Mouse (Mus musculus) midbrain, embryonic 16.5 days (tissue): Measurements from ENCODE around the gene Arl14. TPM values are rescaled to one million over a fixed set of nuclear protein-coding genes. Genes with fewer than 3 reads are reported as not detected.

Experiments used
- ATAC-seq: fragments of 200-750 bp; cut with Nextera tagmentation; 2 replicates; pipeline ENCODE4 v1.8.0; 2017; ENCODE audit warnings: moderate TSS enrichment
- H3K27ac ChIP-seq: fragments of 300-500 bp; sonication (generic); 2 replicates; pipeline ENCODE4 v1.5.1; 2014; ENCODE audit warnings: mild to moderate bottlenecking, low read length, mixed read lengths
- H3K27me3 ChIP-seq: fragments of 300-500 bp; sonication (generic); 2 replicates; pipeline ENCODE4 v1.6.1; 2014; ENCODE audit warnings: low read depth, low read length, mixed read lengths; ENCODE audit not compliant: control insufficient read depth, insufficient read depth
- H3K36me3 ChIP-seq: fragments of 300-500 bp; sonication (generic); 2 replicates; pipeline ENCODE4 v1.6.1; 2014; ENCODE audit warnings: mild to moderate bottlenecking, low read length, moderate library complexity, mixed read lengths; ENCODE audit not compliant: control insufficient read depth, insufficient read depth
- H3K4me1 ChIP-seq: fragments of 300-500 bp; sonication (generic); 2 replicates; pipeline ENCODE4 v1.6.1; 2014; ENCODE audit warnings: mild to moderate bottlenecking, low read length, mixed read lengths; ENCODE audit not compliant: control insufficient read depth, insufficient read depth
- H3K4me2 ChIP-seq: fragments of 300-500 bp; sonication (generic); 2 replicates; pipeline ENCODE4 v1.6.1; 2014; ENCODE audit warnings: mild to moderate bottlenecking, low read length, mixed read lengths
- H3K4me3 ChIP-seq: fragments of 300-500 bp; sonication (generic); 2 replicates; pipeline ENCODE4 v1.5.1; 2014; ENCODE audit warnings: low read depth, mild to moderate bottlenecking, low read length, moderate library complexity, mixed read lengths
- H3K9ac ChIP-seq: fragments of 300-500 bp; sonication (generic); 2 replicates; pipeline ENCODE4 v1.6.1; 2014; ENCODE audit warnings: low read depth, low read length, mixed read lengths
- H3K9me3 ChIP-seq: fragments of 300-500 bp; sonication (generic); replicated peaks from 2 replicates; pipeline ENCODE4 v1.6.1; 2014; ENCODE audit warnings: mild to moderate bottlenecking, low read length, mixed read lengths; ENCODE audit not compliant: control insufficient read depth, poor library complexity, severe bottlenecking
- WGBS: fragments of 180-500 bp; shearing (Covaris S2); extraction: QIAGEN DNeasy Blood & Tissue Kit; methylation state at CpG from one replicate; pipeline ENCODE4 v1.1.7; 2014; 5-methylcytosine and 5-hydroxymethylcytosine counted together
- polyA plus RNA-seq: library from polyadenylated mRNA; unstranded; fragments of >200 nt; fragmentation: Nextera tagmentation; extraction: Ambion mirVana; gene quantifications from 2 replicates; pipeline ENCODE4 v1.2.1, GENCODE M21; 2015

Gene Arl14
- polyA plus RNA-seq, 1 experiment from 2014 or later = not detected

- H3K27ac ChIP-seq = no peak overlapping the region
- H3K27me3 ChIP-seq = no peaks in the 10 kb centered on the region
- no peaks in the 10 kb centered on the region for H3K4me1 ChIP-seq
- no peak for ATAC-seq
- H3K4me3 ChIP-seq = no peak overlapping the region
- H3K9me3 ChIP-seq = no peaks in the 10 kb centered on the region
- no peaks in the 10 kb centered on the region for H3K36me3 ChIP-seq
- H3K4me2 ChIP-seq = no peak overlapping the region
- no peak overlapping the region for H3K9ac ChIP-seq
- WGBS = 74% methylated on average over 16 of the region's 16 CpGs
Measured at GRCm38 (mm10) chr3:69186643-69187042, 35.6 kb upstream of the Arl14 start.

GRCm38 (mm10) chr3:69192995-69193394, 29.2 kb upstream of the Arl14 start:
- no peaks in the 10 kb centered on the region for H3K36me3 ChIP-seq
- ATAC-seq = no peak
- H3K27ac ChIP-seq = no peak overlapping the region
- WGBS = 97% methylated on average over 3 of the region's 3 CpGs
- no peak overlapping the region for H3K4me3 ChIP-seq
- no peak overlapping the region for H3K9ac ChIP-seq
- no peak overlapping the region for H3K4me2 ChIP-seq
- H3K27me3 ChIP-seq = no peaks in the 10 kb centered on the region
- H3K9me3 ChIP-seq = no peaks in the 10 kb centered on the region
- H3K4me1 ChIP-seq = peaks cover 2% of the 10 kb centered on the region; the same call in 1 of the 2 replicates

- WGBS = 59% methylated on average over 9 of the region's 9 CpGs
Measured at GRCm38 (mm10) chr3:69194496-69194895, 27.7 kb upstream of the Arl14 start.

GRCm38 (mm10) chr3:69195251-69195650, 27.0 kb upstream of the Arl14 start:
- H3K9me3 ChIP-seq = no peaks in the 10 kb centered on the region
- H3K9ac ChIP-seq = no peak overlapping the region
- H3K27me3 ChIP-seq = no peaks in the 10 kb centered on the region
- no peak overlapping the region for H3K4me3 ChIP-seq
- no peaks in the 10 kb centered on the region for H3K36me3 ChIP-seq
- H3K27ac ChIP-seq = no peak overlapping the region
- 47% methylated on average over 8 of the region's 8 CpGs for WGBS
- peaks cover 2% of the 10 kb centered on the region; the same call in 1 of the 2 replicates for H3K4me1 ChIP-seq
- no peak overlapping the region for H3K4me2 ChIP-seq
- ATAC-seq = no peak

More at GRCm38 (mm10) chr3:69194496-69194895, 27.7 kb upstream of the Arl14 start:
- ATAC-seq = no peak
- Histone ChIP-seq H3K27me3 (no peaks in the 10 kb centered on the region), H3K36me3 (no peaks in the 10 kb centered on the region), H3K9me3 (no peaks in the 10 kb centered on the region), H3K4me2 (no peak overlapping the region), H3K4me3 (no peak overlapping the region), H3K27ac (no peak overlapping the region), H3K4me1 (peaks cover 2% of the 10 kb centered on the region; the same call in 1 of the 2 replicates), H3K9ac (no peak overlapping the region)

- Histone ChIP-seq H3K4me1 (peaks cover 2% of the 10 kb centered on the region; the same call in 1 of the 2 replicates), H3K9me3 (no peaks in the 10 kb centered on the region), H3K36me3 (no peaks in the 10 kb centered on the region), H3K4me3 (no peak overlapping the region), H3K4me2 (no peak overlapping the region), H3K27me3 (no peaks in the 10 kb centered on the region), H3K27ac (no peak overlapping the region), H3K9ac (no peak overlapping the region)
- WGBS = 69% methylated on average over 2 of the region's 2 CpGs
- no peak for ATAC-seq
Measured at GRCm38 (mm10) chr3:69198098-69198497, 24.1 kb upstream of the Arl14 start.

GRCm38 (mm10) chr3:69200251-69200650, 22.0 kb upstream of the Arl14 start:
- 73% methylated on average over 1 of the region's 1 CpGs for WGBS

GRCm38 (mm10) chr3:69201206-69201605, 21.0 kb upstream of the Arl14 start:
- Histone ChIP-seq H3K36me3 (no peaks in the 10 kb centered on the region), H3K9ac (no peak overlapping the region), H3K27me3 (no peaks in the 10 kb centered on the region), H3K4me2 (no peak overlapping the region), H3K27ac (no peak overlapping the region), H3K9me3 (no peaks in the 10 kb centered on the region), H3K4me1 (no peaks in the 10 kb centered on the region), H3K4me3 (no peak overlapping the region)
- 72% methylated on average over 2 of the region's 2 CpGs for WGBS
- no peak for ATAC-seq

More at GRCm38 (mm10) chr3:69200251-69200650, 22.0 kb upstream of the Arl14 start:
- Histone ChIP-seq H3K9me3 (no peaks in the 10 kb centered on the region), H3K27ac (no peak overlapping the region), H3K4me2 (no peak overlapping the region), H3K4me1 (no peaks in the 10 kb centered on the region), H3K9ac (no peak overlapping the region), H3K36me3 (no peaks in the 10 kb centered on the region), H3K27me3 (no peaks in the 10 kb centered on the region), H3K4me3 (no peak overlapping the region)
- no peak for ATAC-seq

GRCm38 (mm10) chr3:69202876-69203275, 19.3 kb upstream of the Arl14 start:
- no peaks in the 10 kb centered on the region for H3K9me3 ChIP-seq
- no peak overlapping the region for H3K4me2 ChIP-seq
- WGBS = 84% methylated on average over 4 of the region's 4 CpGs
- H3K9ac ChIP-seq = no peak overlapping the region
- no peaks in the 10 kb centered on the region for H3K27me3 ChIP-seq
- no peaks in the 10 kb centered on the region for H3K4me1 ChIP-seq
- H3K27ac ChIP-seq = no peak overlapping the region
- H3K4me3 ChIP-seq = no peak overlapping the region
- no peak for ATAC-seq
- H3K36me3 ChIP-seq = no peaks in the 10 kb centered on the region

- H3K36me3 ChIP-seq = no peaks in the 10 kb centered on the region
- no peak overlapping the region for H3K27ac ChIP-seq
- no peak for ATAC-seq
- H3K27me3 ChIP-seq = no peaks in the 10 kb centered on the region
- no peaks in the 10 kb centered on the region for H3K4me1 ChIP-seq
- no peak overlapping the region for H3K9ac ChIP-seq
- 76% methylated on average over 7 of the region's 7 CpGs for WGBS
- no peak overlapping the region for H3K4me2 ChIP-seq
- no peaks in the 10 kb centered on the region for H3K9me3 ChIP-seq
- H3K4me3 ChIP-seq = no peak overlapping the region
Measured at GRCm38 (mm10) chr3:69205266-69206054, 16.8 kb upstream of the Arl14 start.
